Mouse (Mus musculus): Measurements from ENCODE around the gene Six3.

Six3 gene

DNA sequence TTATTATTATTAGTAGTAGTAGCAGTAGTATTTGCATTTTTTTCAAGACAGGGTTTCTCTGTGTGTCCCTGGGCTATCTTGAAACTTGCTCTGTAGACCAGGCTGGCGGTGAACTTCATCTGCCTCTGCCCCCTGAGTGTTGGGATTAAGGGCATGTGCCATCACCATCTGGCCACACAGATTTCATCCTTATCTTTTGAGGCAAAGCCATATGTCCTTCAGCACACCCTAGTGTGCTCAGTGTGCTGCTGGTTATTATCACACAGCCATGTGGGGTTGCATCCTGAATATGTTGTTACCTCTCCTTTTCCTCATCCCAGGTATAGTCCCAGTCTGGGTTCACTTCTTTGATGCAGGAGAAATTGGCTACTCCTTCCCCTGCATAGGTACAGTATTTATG, 46.6 kb downstream of the Six3 start:
- in situ Hi-C loops (cut with MboI; ENCODE audit: low pct_unique_long_range_greater_than_20kb in 1 of 2, low sequenced_read_pairs in 2 of 2, unreplicated experiment in 1 of 2) = loop anchor here in 1 of 2 experiments (25.0 kb wide), 1 partner anchor 402 kb away; no protein-coding TSS in a partner anchor

- in situ Hi-C loops (cut with MboI; ENCODE audit: low pct_unique_long_range_greater_than_20kb in 1 of 2, low sequenced_read_pairs in 2 of 2, unreplicated experiment in 1 of 2) = loop anchor here in 1 of 2 experiments (25.0 kb wide), 1 partner anchor 401 kb away; no protein-coding TSS in a partner anchor
These were observed 48.1 kb downstream of the Six3 start for GRCm38 (mm10) chr17:85661521-85661920.

GRCm38 (mm10) chr17:85664202-85664601, 50.8 kb downstream of the Six3 start:
- in situ Hi-C loops (cut with MboI; ENCODE audit: low pct_unique_long_range_greater_than_20kb in 1 of 2, low sequenced_read_pairs in 2 of 2, unreplicated experiment in 1 of 2) = loop anchor here in 1 of 2 experiments (25.0 kb wide), 1 partner anchor 398 kb away; no protein-coding TSS in a partner anchor

DNA sequence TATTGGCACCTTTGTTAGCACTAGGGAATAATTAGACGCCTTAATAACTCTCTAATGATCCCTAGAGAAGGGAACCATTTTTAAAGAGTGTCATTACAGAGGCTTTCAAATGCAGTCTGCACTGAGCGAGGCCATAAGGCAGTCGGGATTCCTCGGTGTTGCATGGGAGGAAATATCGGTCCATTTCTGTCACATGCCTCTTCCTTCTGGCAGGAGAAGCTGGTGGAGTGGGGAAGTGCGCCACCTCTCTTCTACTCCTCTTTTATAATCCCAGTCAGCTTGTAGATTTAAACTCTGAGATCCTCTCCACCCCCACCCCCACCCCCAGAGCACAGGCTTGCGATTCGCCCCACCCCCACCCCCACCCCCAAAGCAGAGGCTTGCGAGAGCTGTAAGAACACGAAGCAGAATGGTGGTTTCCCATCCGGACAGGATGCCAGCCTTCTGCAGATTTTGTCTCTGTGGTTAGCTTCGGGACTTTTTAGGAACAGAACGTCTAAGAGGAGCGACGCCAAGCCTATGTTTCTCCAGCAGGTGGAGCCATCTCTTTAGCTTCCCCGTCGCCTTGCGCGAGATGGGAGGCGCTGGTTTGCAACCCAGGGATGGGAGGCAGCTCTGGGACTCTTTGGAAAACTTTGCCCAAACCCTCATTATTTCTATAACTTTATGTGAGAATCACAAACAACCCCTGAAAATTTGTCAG, 51.4 kb downstream of the Six3 start:
- in situ Hi-C loops (cut with MboI; ENCODE audit: low pct_unique_long_range_greater_than_20kb in 1 of 2, low sequenced_read_pairs in 2 of 2, unreplicated experiment in 1 of 2) = loop anchor here in 1 of 2 experiments (25.0 kb wide), 1 partner anchor 398 kb away; no protein-coding TSS in a partner anchor

Data from mouse embryonic stem cell (cell line).